Mouse (Mus musculus): ENCODE results near the gene 1700003E16Rik. TPM values are rescaled to one million over a fixed set of nuclear protein-coding genes. Genes with fewer than 3 reads are reported as not detected.

The 1700003E16Rik gene
- polyA plus RNA-seq, 1 experiment from 2014 or later: 6.3 TPM

DNA sequence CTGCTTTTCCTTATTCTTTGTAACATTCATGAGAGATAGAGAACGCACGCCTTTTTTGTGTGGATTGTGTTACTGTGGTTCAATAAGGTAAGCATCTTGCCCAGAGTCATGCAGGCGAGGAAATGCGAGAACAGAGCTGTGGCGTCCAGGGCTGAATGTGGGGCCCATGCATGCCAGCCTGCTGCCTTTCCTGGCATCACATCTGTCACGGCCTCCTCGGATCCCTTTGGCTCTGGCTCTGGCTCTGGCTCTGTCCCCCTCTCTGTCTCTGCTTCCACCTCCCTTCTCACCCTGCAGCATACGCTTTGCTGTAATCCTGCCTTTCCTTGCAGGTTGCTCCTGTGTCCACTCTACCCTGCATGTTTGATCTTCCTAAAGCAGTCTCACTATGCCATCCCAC is 19.8 kb downstream of the 1700003E16Rik start:
- WGBS: 83% methylated on average over 8 of the region's 8 CpGs
- H3K27me3 ChIP-seq (replicated peaks; ENCODE audit: control insufficient read depth, insufficient read depth, low read length): no peaks in the 10 kb centered on the region
- peaks cover 7% of the 10 kb centered on the region; the same call in 1 of the 2 replicates for H3K4me1 ChIP-seq (ENCODE audit: control insufficient read depth, insufficient read depth, low read length)
- DNase-seq (ENCODE audit: low spot score) (no peak), ATAC-seq (ENCODE audit: low read depth) (no peak)
- no peak overlapping the region for H3K27ac ChIP-seq (replicated peaks; ENCODE audit: low read depth, low read length)
- H3K4me2 ChIP-seq (ENCODE audit: low read depth, low read length): no peak overlapping the region
- 0 out of 2 replicates have a peak, but pooled peaks cover 5% of the 10 kb centered on the region for H3K36me3 ChIP-seq (ENCODE audit: control insufficient read depth, insufficient read depth, low read length)
- no peak overlapping the region for H3K9ac ChIP-seq (ENCODE audit: low read depth, low read length)
- no peaks in the 10 kb centered on the region for H3K9me3 ChIP-seq (ENCODE audit: control insufficient read depth, low read length)
- H3K4me3 ChIP-seq (ENCODE audit: low read depth, low read length): no peak overlapping the region

DNA sequence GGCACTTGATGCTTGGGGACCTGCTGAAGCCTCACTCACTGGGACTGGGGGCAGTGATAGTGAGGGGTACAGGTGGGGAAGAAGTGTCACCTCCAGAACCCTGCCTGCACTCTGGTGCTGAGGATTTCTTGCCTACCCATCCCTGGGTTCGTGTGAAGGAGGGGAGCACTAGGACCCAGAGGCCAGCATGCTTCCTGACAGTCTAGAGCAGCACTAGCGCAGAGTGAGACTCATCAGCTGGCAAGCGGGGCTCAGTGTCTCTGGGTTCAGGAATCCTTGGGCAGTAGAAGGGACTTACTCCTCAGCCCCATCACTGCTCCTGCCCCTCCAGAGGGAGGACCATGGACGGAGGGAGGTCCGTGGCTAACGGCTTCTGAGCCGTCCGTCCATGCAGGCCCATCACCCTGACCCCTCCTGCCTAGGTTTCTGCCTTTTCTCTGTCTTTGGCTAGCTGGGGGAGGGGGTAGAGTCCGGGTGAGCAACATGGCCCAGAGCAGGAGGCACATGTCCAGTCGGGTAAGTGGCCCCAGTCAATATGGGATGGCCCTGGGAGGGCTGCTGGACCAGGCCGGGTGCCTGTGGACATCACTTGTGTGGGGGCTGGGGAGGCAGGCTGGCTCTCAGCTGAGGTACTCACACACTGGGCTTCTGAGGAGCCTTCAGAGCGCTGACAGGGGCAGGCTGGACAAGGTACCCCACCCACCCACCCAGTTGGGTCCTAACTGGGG is 23.4 kb downstream of the 1700003E16Rik start:
- WGBS: 14% methylated on average over 9 of the region's 12 CpGs
- H3K9ac ChIP-seq (ENCODE audit: low read depth, low read length): peak overlapping the region; percentile 60
- H3K27ac ChIP-seq (replicated peaks; ENCODE audit: low read depth, low read length): no peak overlapping the region
- H3K4me2 ChIP-seq (ENCODE audit: low read depth, low read length): peak overlapping the region; percentile 60
- H3K4me3 ChIP-seq (ENCODE audit: low read depth, low read length): peak overlapping the region; percentile 29
- DNase-seq (ENCODE audit: low spot score): peak; percentile 62
- peaks cover 29% of the 10 kb centered on the region; the same call in 1 of the 2 replicates for H3K36me3 ChIP-seq (ENCODE audit: control insufficient read depth, insufficient read depth, low read length)
- no peaks in the 10 kb centered on the region for H3K27me3 ChIP-seq (replicated peaks; ENCODE audit: control insufficient read depth, insufficient read depth, low read length)
- peaks cover 7% of the 10 kb centered on the region; the same call in 1 of the 2 replicates for H3K4me1 ChIP-seq (ENCODE audit: control insufficient read depth, insufficient read depth, low read length)
- H3K9me3 ChIP-seq (ENCODE audit: control insufficient read depth, low read length): no peaks in the 10 kb centered on the region
- ATAC-seq (ENCODE audit: low read depth): peak; percentile 81

- 79% methylated on average over 6 of the region's 6 CpGs for WGBS
- Histone ChIP-seq H3K9me3 (ENCODE audit: control insufficient read depth, low read length) (no peaks in the 10 kb centered on the region), H3K4me3 (ENCODE audit: low read depth, low read length) (no peak overlapping the region), H3K4me2 (ENCODE audit: low read depth, low read length) (no peak overlapping the region), H3K9ac (ENCODE audit: low read depth, low read length) (no peak overlapping the region), H3K27ac (replicated peaks; ENCODE audit: low read depth, low read length) (no peak overlapping the region), H3K4me1 (ENCODE audit: control insufficient read depth, insufficient read depth, low read length) (peaks cover 11% of the 10 kb centered on the region), H3K36me3 (ENCODE audit: control insufficient read depth, insufficient read depth, low read length) (peaks cover 34% of the 10 kb centered on the region; the same call in 1 of the 2 replicates), H3K27me3 (replicated peaks; ENCODE audit: control insufficient read depth, insufficient read depth, low read length) (no peaks in the 10 kb centered on the region)
- ATAC-seq (ENCODE audit: low read depth) (no peak), DNase-seq (ENCODE audit: low spot score) (no peak)
These were observed 24.4 kb downstream of the 1700003E16Rik start for GRCm38 (mm10) chr6:83180605-83181004.

GRCm38 (mm10) chr6:83184858-83185435 is 28.7 kb downstream of the 1700003E16Rik start:
- Histone ChIP-seq H3K9ac (ENCODE audit: low read depth, low read length) (no peak overlapping the region), H3K9me3 (ENCODE audit: control insufficient read depth, low read length) (no peaks in the 10 kb centered on the region), H3K36me3 (ENCODE audit: control insufficient read depth, insufficient read depth, low read length) (peaks cover 43% of the 10 kb centered on the region), H3K27me3 (replicated peaks; ENCODE audit: control insufficient read depth, insufficient read depth, low read length) (no peaks in the 10 kb centered on the region), H3K27ac (replicated peaks; ENCODE audit: low read depth, low read length) (no peak overlapping the region), H3K4me2 (ENCODE audit: low read depth, low read length) (no peak overlapping the region), H3K4me1 (ENCODE audit: control insufficient read depth, insufficient read depth, low read length) (peaks cover 19% of the 10 kb centered on the region), H3K4me3 (ENCODE audit: low read depth, low read length) (no peak overlapping the region)
- ATAC-seq (ENCODE audit: low read depth): no peak
- WGBS: 92% methylated on average over 3 of the region's 3 CpGs
- no peak for DNase-seq (ENCODE audit: low spot score)

DNA sequence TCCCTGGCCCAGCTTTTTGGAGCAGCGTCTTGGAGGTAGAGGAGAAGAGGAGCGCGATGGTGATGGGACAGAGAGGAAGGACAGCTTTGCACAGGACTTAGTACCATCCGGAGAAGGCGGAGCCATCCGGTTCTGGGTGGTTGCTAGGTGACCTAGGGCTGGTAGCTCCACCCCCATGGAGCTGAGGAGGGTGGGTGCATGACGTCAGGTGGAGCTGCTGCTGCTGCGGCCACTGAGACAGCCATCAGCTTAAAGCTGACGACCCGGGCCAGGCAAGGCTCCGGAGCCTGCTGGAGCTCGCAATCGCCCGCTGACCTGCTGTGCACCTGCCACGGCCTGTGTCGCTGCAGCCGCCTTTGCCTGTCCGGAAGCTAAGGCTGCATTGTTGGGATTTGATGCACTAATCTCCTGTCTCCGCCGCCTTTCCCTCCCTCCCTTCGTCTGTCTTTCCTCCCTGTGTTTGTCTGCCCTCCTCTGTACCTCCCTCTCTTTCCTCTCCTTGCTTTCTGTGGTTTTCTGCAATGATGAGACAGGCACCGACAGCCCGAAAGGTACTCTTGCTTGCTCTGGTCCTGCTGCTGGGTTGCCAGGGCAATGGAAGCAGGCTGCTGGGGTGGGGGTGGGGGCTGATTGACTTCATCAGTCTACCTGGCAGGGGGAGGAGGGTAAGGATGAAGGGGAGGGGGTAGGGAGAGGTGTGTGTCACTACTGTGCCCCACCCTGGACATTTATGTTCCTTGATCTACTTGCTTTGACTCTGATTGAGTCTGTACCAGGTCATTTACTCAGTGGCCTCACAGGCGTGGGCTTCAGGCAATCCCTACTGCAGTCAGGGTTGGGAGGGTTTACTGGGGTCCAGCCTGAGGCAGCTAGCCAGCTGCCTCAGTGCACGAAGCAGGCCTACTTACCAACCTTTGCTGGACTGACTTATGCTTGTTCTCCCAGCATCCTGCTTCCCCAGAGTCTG is 30.0 kb downstream of the 1700003E16Rik start:
- no peaks in the 10 kb centered on the region for H3K27me3 ChIP-seq (replicated peaks; ENCODE audit: control insufficient read depth, insufficient read depth, low read length)
- 10% methylated on average over 19 of the region's 25 CpGs for WGBS
- peak overlapping the region; percentile 50 for H3K4me2 ChIP-seq (ENCODE audit: low read depth, low read length)
- no peaks in the 10 kb centered on the region for H3K9me3 ChIP-seq (ENCODE audit: control insufficient read depth, low read length)
- H3K4me3 ChIP-seq (ENCODE audit: low read depth, low read length): peak overlapping the region; percentile 30
- DNase-seq (ENCODE audit: low spot score) (peak; percentile 88), ATAC-seq (ENCODE audit: low read depth) (peak; percentile 85)
- peaks cover 55% of the 10 kb centered on the region for H3K36me3 ChIP-seq (ENCODE audit: control insufficient read depth, insufficient read depth, low read length)
- peaks cover 19% of the 10 kb centered on the region for H3K4me1 ChIP-seq (ENCODE audit: control insufficient read depth, insufficient read depth, low read length)
- peak overlapping the region; percentile 48 for H3K9ac ChIP-seq (ENCODE audit: low read depth, low read length)
- peak overlapping the region; percentile 77 for H3K27ac ChIP-seq (replicated peaks; ENCODE audit: low read depth, low read length)

- Histone ChIP-seq H3K27ac (replicated peaks; ENCODE audit: low read depth, low read length) (peak overlapping the region; percentile 77), H3K4me3 (ENCODE audit: low read depth, low read length) (0 out of 2 replicates have a peak overlapping the region, but pooled peaks have one; percentile 30), H3K9me3 (ENCODE audit: control insufficient read depth, low read length) (no peaks in the 10 kb centered on the region), H3K9ac (ENCODE audit: low read depth, low read length) (peak overlapping the region; percentile 48; the same call in 1 of the 2 replicates), H3K4me1 (ENCODE audit: control insufficient read depth, insufficient read depth, low read length) (peaks cover 19% of the 10 kb centered on the region), H3K4me2 (ENCODE audit: low read depth, low read length) (peak overlapping the region; percentile 50; the same call in 1 of the 2 replicates), H3K27me3 (replicated peaks; ENCODE audit: control insufficient read depth, insufficient read depth, low read length) (no peaks in the 10 kb centered on the region), H3K36me3 (ENCODE audit: control insufficient read depth, insufficient read depth, low read length) (peaks cover 63% of the 10 kb centered on the region)
- ATAC-seq (ENCODE audit: low read depth) (peak; percentile 68), DNase-seq (ENCODE audit: low spot score) (peak; percentile 50)
- WGBS: 57% methylated on average over 2 of the region's 2 CpGs
These were observed 30.7 kb downstream of the 1700003E16Rik start for GRCm38 (mm10) chr6:83186946-83187345.

DNA sequence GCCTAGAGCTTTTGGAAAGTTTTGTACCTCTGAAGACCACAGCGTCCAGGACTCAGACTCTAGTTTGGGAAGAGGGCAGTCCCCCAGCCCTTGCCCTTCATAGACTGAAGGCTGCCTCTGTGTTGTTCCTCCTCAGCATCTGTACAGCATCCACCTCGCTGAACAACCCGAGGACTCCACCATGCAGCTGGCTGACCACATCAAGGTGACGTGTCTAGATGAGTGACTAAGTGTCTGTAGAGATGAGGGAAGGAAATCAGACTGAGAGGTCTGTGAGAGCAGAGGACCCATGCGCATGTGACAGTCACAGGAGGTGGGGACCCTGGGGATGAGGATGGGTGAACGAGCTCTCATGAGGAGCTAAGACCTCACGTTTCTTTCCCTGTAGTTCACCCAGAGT is 37.4 kb downstream of the 1700003E16Rik start:
- Histone ChIP-seq H3K27me3 (replicated peaks; ENCODE audit: control insufficient read depth, insufficient read depth, low read length) (no peaks in the 10 kb centered on the region), H3K9me3 (ENCODE audit: control insufficient read depth, low read length) (no peaks in the 10 kb centered on the region), H3K27ac (replicated peaks; ENCODE audit: low read depth, low read length) (no peak overlapping the region), H3K4me1 (ENCODE audit: control insufficient read depth, insufficient read depth, low read length) (no peaks in the 10 kb centered on the region), H3K36me3 (ENCODE audit: control insufficient read depth, insufficient read depth, low read length) (peaks cover 99% of the 10 kb centered on the region), H3K4me3 (ENCODE audit: low read depth, low read length) (no peak overlapping the region), H3K9ac (ENCODE audit: low read depth, low read length) (no peak overlapping the region), H3K4me2 (ENCODE audit: low read depth, low read length) (no peak overlapping the region)
- DNase-seq (ENCODE audit: low spot score): no peak
- WGBS: 86% methylated on average over 7 of the region's 7 CpGs
- ATAC-seq (ENCODE audit: low read depth): no peak

- Histone ChIP-seq H3K9me3 (ENCODE audit: control insufficient read depth, low read length) (no peaks in the 10 kb centered on the region), H3K27ac (replicated peaks; ENCODE audit: low read depth, low read length) (no peak overlapping the region), H3K36me3 (ENCODE audit: control insufficient read depth, insufficient read depth, low read length) (peaks cover 83% of the 10 kb centered on the region), H3K4me2 (ENCODE audit: low read depth, low read length) (no peak overlapping the region), H3K4me1 (ENCODE audit: control insufficient read depth, insufficient read depth, low read length) (no peaks in the 10 kb centered on the region), H3K27me3 (replicated peaks; ENCODE audit: control insufficient read depth, insufficient read depth, low read length) (no peaks in the 10 kb centered on the region), H3K4me3 (ENCODE audit: low read depth, low read length) (no peak overlapping the region), H3K9ac (ENCODE audit: low read depth, low read length) (no peak overlapping the region)
- 41% methylated on average over 13 of the region's 15 CpGs for WGBS
- no peak for DNase-seq (ENCODE audit: low spot score)
- ATAC-seq (ENCODE audit: low read depth): peak; percentile 17; the same call in 1 of the 2 replicates
These were observed 41.3 kb downstream of the 1700003E16Rik start for GRCm38 (mm10) chr6:83197345-83198004.

Measured in embryonic facial prominence, embryonic 14.5 days (tissue).